Mouse (Mus musculus): ENCODE data around the gene Plin3. TPM values are rescaled to one million over a fixed set of nuclear protein-coding genes. Genes with fewer than 3 reads are reported as not detected.

Plin3 gene
- polyA plus RNA-seq, 1 experiment from 2014 or later, result 95.1 TPM

MicroRNAs within 50 kb of the gene (microRNA counts, 519-probe panel; counts per million panel counts)
- microRNA mmu-miR-7b, result 2,041 counts per million, percentile 16 among the panel's probes with 10 or more counts

Small RNAs within 50 kb of the gene (microRNA-seq; reads per million reads assigned to microRNA genes)
- 692 reads per million, percentile 75 among the genes with 10 or more reads in this experiment for gene Mir7b

Other genes with a start within 250 kb of the Plin3 start
- gene Ubxn6, start 217.8 kb downstream of the Plin3 start, polyA plus RNA-seq (2014; fragmentation: Nextera tagmentation; extraction: Ambion mirVana), result 32.3 and 43.4 TPM in 2 replicates
- 93.4 and 94.0 TPM in 2 replicates for gene Hdgfl2, start 213.2 kb downstream of the Plin3 start, polyA plus RNA-seq (2014; fragmentation: Nextera tagmentation; extraction: Ambion mirVana)
- 0.08 and 0.19 TPM in 2 replicates for gene Plin4, start 183.1 kb downstream of the Plin3 start, polyA plus RNA-seq (2014; fragmentation: Nextera tagmentation; extraction: Ambion mirVana)
- 0.58 TPM in 2 replicates for gene Plin5, start 175.3 kb downstream of the Plin3 start, polyA plus RNA-seq (2014; fragmentation: Nextera tagmentation; extraction: Ambion mirVana)
- 0.16 TPM in 1 of 2 replicates, not detected in the other for gene Lrg1, start 170.9 kb downstream of the Plin3 start, polyA plus RNA-seq (2014; fragmentation: Nextera tagmentation; extraction: Ambion mirVana)
- gene Sema6b, start 152.5 kb downstream of the Plin3 start, polyA plus RNA-seq (2014; fragmentation: Nextera tagmentation; extraction: Ambion mirVana), result 0.86 and 1.3 TPM in 2 replicates
- 11.3 and 14.0 TPM in 2 replicates for gene Tnfaip8l1, start 130.4 kb downstream of the Plin3 start, polyA plus RNA-seq (2014; fragmentation: Nextera tagmentation; extraction: Ambion mirVana)
- 103 and 111 TPM in 2 replicates for gene Mydgf, start 109.0 kb downstream of the Plin3 start, polyA plus RNA-seq (2014; fragmentation: Nextera tagmentation; extraction: Ambion mirVana)
- 35.4 and 36.2 TPM in 2 replicates for gene Dpp9, start 74.0 kb downstream of the Plin3 start, polyA plus RNA-seq (2014; fragmentation: Nextera tagmentation; extraction: Ambion mirVana)
- gene Fem1a, start 36.1 kb downstream of the Plin3 start, polyA plus RNA-seq (2014; fragmentation: Nextera tagmentation; extraction: Ambion mirVana), result 15.3 and 16.1 TPM in 2 replicates
- gene Ticam1, start 16.1 kb downstream of the Plin3 start, polyA plus RNA-seq (2014; fragmentation: Nextera tagmentation; extraction: Ambion mirVana), result 7.1 and 11.3 TPM in 2 replicates
- gene Arrdc5, start 7.4 kb upstream of the Plin3 start, polyA plus RNA-seq (2014; fragmentation: Nextera tagmentation; extraction: Ambion mirVana), result 0.17 TPM in 1 of 2 replicates, not detected in the other
- gene Uhrf1, start 10.4 kb upstream of the Plin3 start, polyA plus RNA-seq (2014; fragmentation: Nextera tagmentation; extraction: Ambion mirVana), result 122 and 123 TPM in 2 replicates
- 28.4 and 33.5 TPM in 2 replicates for gene Kdm4b, start 33.2 kb upstream of the Plin3 start, polyA plus RNA-seq (2014; fragmentation: Nextera tagmentation; extraction: Ambion mirVana)
- 94.4 and 99.6 TPM in 2 replicates for gene Ptprs, start 183.6 kb upstream of the Plin3 start, polyA plus RNA-seq (2014; fragmentation: Nextera tagmentation; extraction: Ambion mirVana)
- gene Znrf4, start 219.6 kb upstream of the Plin3 start, polyA plus RNA-seq (2014; fragmentation: Nextera tagmentation; extraction: Ambion mirVana), result not detected in 2 replicates